17 mouse cellular contexts compared by ENCODE assay signal in genomic region chr16:67311033-67311432, GRCm38 (mm10).
DNase-seq lines count a peak whose midpoint lies in the region; ATAC-seq lines count a peak whose summit lies in the region.
"Had no signal": no experiment of that assay in that cellular context is flagged by ENCODE, and none has a peak within 500 bp of the region (broad histone marks: within the 10 kb centered on the region; RNA-seq: fewer than 3 reads in every experiment).

No protein-coding gene starts in this region.

- no peaks in the 10 kb centered on the region for H3K27me3 ChIP-seq in hindbrain, embryonic 16.5 days (replicated peaks; ENCODE audit: control insufficient read depth, insufficient read depth, low read length)
- no peaks in the 10 kb centered on the region for H3K27me3 ChIP-seq in hindbrain, embryonic 11.5 days (ENCODE audit: control insufficient read depth, insufficient read depth, low read length)
- H3K27me3 ChIP-seq: embryonic facial prominence, embryonic 13.5 days; intestine, embryonic 15.5 days; limb, embryonic 12.5 days; liver, embryonic 15.5 days had no signal

- no peaks in the 10 kb centered on the region for H3K9me3 ChIP-seq in hindbrain, embryonic 16.5 days (ENCODE audit: control insufficient read depth, low read length)
- no peaks in the 10 kb centered on the region for H3K9me3 ChIP-seq in hindbrain, embryonic 11.5 days (ENCODE audit: control insufficient read depth, low read length)
- H3K9me3 ChIP-seq: embryonic facial prominence, embryonic 13.5 days; intestine, embryonic 15.5 days; limb, embryonic 12.5 days; liver, embryonic 15.5 days had no signal

- H3K4me1 ChIP-seq in hindbrain, embryonic 16.5 days (ENCODE audit: control insufficient read depth, insufficient read depth, low read depth, low read length), result peaks cover 4% of the 10 kb centered on the region; the same call in 1 of the 2 replicates
- H3K4me1 ChIP-seq in hindbrain, embryonic 11.5 days (replicated peaks; ENCODE audit: control insufficient read depth, insufficient read depth, low read length), result no peaks in the 10 kb centered on the region
- H3K4me1 ChIP-seq: embryonic facial prominence, embryonic 13.5 days; intestine, embryonic 15.5 days; limb, embryonic 12.5 days; liver, embryonic 15.5 days had no signal

- no peak overlapping the region for H3K4me3 ChIP-seq in hindbrain, embryonic 16.5 days (ENCODE audit: low read length)
- H3K4me3 ChIP-seq in hindbrain, embryonic 11.5 days (ENCODE audit: low read depth, low read length), result no peak overlapping the region
- H3K4me3 ChIP-seq: embryonic facial prominence, embryonic 13.5 days; intestine, embryonic 15.5 days; limb, embryonic 12.5 days; liver, embryonic 15.5 days had no signal

- no peak overlapping the region for H3K27ac ChIP-seq in hindbrain, embryonic 16.5 days (ENCODE audit: low read depth, low read length)
- H3K27ac ChIP-seq in hindbrain, embryonic 11.5 days (ENCODE audit: low read depth, low read length), result no peak overlapping the region
- H3K27ac ChIP-seq: embryonic facial prominence, embryonic 13.5 days; intestine, embryonic 15.5 days; limb, embryonic 12.5 days; liver, embryonic 15.5 days had no signal

- ATAC-seq in hindbrain, embryonic 16.5 days, result peak; percentile 92
- no peak for ATAC-seq in hindbrain, embryonic 11.5 days (ENCODE audit: low FRiP score)
- ATAC-seq: intestine, embryonic 15.5 days had no signal

- 62% methylated on average over 2 of the region's 2 CpGs for WGBS in hindbrain, embryonic 16.5 days
- WGBS in hindbrain, embryonic 11.5 days, result 85% methylated on average over 2 of the region's 2 CpGs

- no peaks in the 10 kb centered on the region for H3K36me3 ChIP-seq in hindbrain, embryonic 16.5 days (ENCODE audit: control insufficient read depth, insufficient read depth, low read length)
- no peaks in the 10 kb centered on the region for H3K36me3 ChIP-seq in hindbrain, embryonic 11.5 days (ENCODE audit: control insufficient read depth, insufficient read depth, low read length)
- H3K36me3 ChIP-seq: embryonic facial prominence, embryonic 13.5 days; intestine, embryonic 15.5 days; limb, embryonic 12.5 days; liver, embryonic 15.5 days had no signal

- DNase-seq in hindbrain, embryonic 11.5 days (ENCODE audit: low spot score), result no peak
- DNase-seq in retina, postnatal 1 day, result peak; percentile 42
- no peak for DNase-seq in retina, embryonic 14.5 days (ENCODE audit: low spot score)
- peak; percentile 53 for DNase-seq in layer of hippocampus, adult 9-11 months
- no peak for DNase-seq in ovary, adult 18-20 months (ENCODE audit: low spot score)
- DNase-seq in kidney, postnatal 4 days, result no peak
- DNase-seq: adrenal gland, postnatal 25 days; cerebellum, adult 11 months; heart, adult 11 months; kidney, postnatal 14 days; lung, postnatal 14 days; thymus, adult 18-20 months had no signal

- H3K9ac ChIP-seq in hindbrain, embryonic 16.5 days (ENCODE audit: low read depth, low read length), result no peak overlapping the region
- no peak overlapping the region for H3K9ac ChIP-seq in hindbrain, embryonic 11.5 days (ENCODE audit: low read depth, low read length)
- H3K9ac ChIP-seq: embryonic facial prominence, embryonic 13.5 days; intestine, embryonic 15.5 days; limb, embryonic 12.5 days; liver, embryonic 15.5 days had no signal

- H3K4me2 ChIP-seq in hindbrain, embryonic 16.5 days (ENCODE audit: low read length), result no peak overlapping the region
- H3K4me2 ChIP-seq in hindbrain, embryonic 11.5 days (replicated peaks; ENCODE audit: low read depth, low read length), result no peak overlapping the region
- H3K4me2 ChIP-seq: embryonic facial prominence, embryonic 13.5 days; intestine, embryonic 15.5 days; limb, embryonic 12.5 days; liver, embryonic 15.5 days had no signal

Comparison
In these comparisons a context has a peak if more than half of its experiments do, and no peak if none do; other contexts are left out.
1. DNase-seq: peak in retina, postnatal 1 day (single experiment) and layer of hippocampus, adult 9-11 months (single experiment); none in hindbrain, embryonic 11.5 days (single experiment), retina, embryonic 14.5 days (single experiment), ovary, adult 18-20 months (single experiment) and kidney, postnatal 4 days (0 of 2).